Mouse (Mus musculus) spleen, adult 2 months (tissue): ENCODE data around the gene Gpx5. TPM values are rescaled to one million over a fixed set of nuclear protein-coding genes. Genes with fewer than 3 reads are reported as not detected.

Source experiments
- DNase-seq, 2 experiments: peaks; one replicate each; pipeline versions ENCODE4 v3.0.0 to v3.0.0-alpha.2; 2012 to 2021; ENCODE audit warnings: low spot score in 2 of 2, low read depth in 1 of 2
- H3K27ac ChIP-seq: fragments of 200-500 bp; 2 replicates; pipeline ENCODE4 v1.5.1; 2012; ENCODE audit warnings: low read length, inconsistent platforms; ENCODE audit not compliant: insufficient read depth
- H3K27me3 ChIP-seq: fragments of 200-500 bp; 2 replicates; pipeline ENCODE4 v1.6.1; 2012; ENCODE audit warnings: mild to moderate bottlenecking, moderate library complexity, low read length, inconsistent platforms; ENCODE audit not compliant: control insufficient read depth, insufficient read depth
- H3K36me3 ChIP-seq: fragments of 200-500 bp; 2 replicates; pipeline ENCODE4 v1.6.1; 2012; ENCODE audit warnings: mild to moderate bottlenecking, low read length, inconsistent platforms; ENCODE audit not compliant: control insufficient read depth, insufficient read depth
- H3K4me1 ChIP-seq: fragments of 200-500 bp; 2 replicates; pipeline ENCODE4 v1.6.1; 2011; ENCODE audit warnings: inconsistent platforms; ENCODE audit not compliant: control insufficient read depth, insufficient read depth, insufficient read length
- H3K4me3 ChIP-seq: fragments of 200-500 bp; 2 replicates; pipeline ENCODE4 v1.5.1; 2011; ENCODE audit warnings: mild to moderate bottlenecking, inconsistent platforms; ENCODE audit not compliant: insufficient read depth, insufficient read length; ENCODE audit errors: extremely low read depth
- CTCF ChIP-seq: fragments of 200-500 bp; IDR thresholded peaks from 2 replicates; pipeline ENCODE4 v1.5.1; 2011; ENCODE audit warnings: mild to moderate bottlenecking, inconsistent platforms; ENCODE audit not compliant: insufficient read depth, insufficient read length, insufficient replicate concordance; ENCODE audit errors: extremely low read depth
- POLR2A ChIP-seq: fragments of 200-500 bp; IDR thresholded peaks from 2 replicates; pipeline ENCODE4 v1.6.1; 2011; ENCODE audit warnings: low read depth, low read length, inconsistent platforms
- WGBS: fragments of 180-500 bp; shearing (Covaris S2); methylation state at CpG from one replicate; pipeline ENCODE4 v1.1.7; 2018; 5-methylcytosine and 5-hydroxymethylcytosine counted together
- polyA plus RNA-seq: library from polyadenylated mRNA; depleted of rRNA; stranded (reverse); fragments of >200 nt; gene quantifications from 2 replicates; pipeline ENCODE4 v1.2.3, GENCODE M21; 2012

The Gpx5 gene
- polyA plus RNA-seq, 1 experiment: not detected

- no peak overlapping the region for H3K27ac ChIP-seq
- H3K27me3 ChIP-seq: no peaks in the 10 kb centered on the region
- H3K4me1 ChIP-seq: no peaks in the 10 kb centered on the region
- H3K36me3 ChIP-seq: no peaks in the 10 kb centered on the region
- 62% methylated on average over 3 of the region's 3 CpGs for WGBS
- TF ChIP-seq CTCF (no peak), POLR2A (no peak)
- DNase-seq: no peak
- no peak overlapping the region for H3K4me3 ChIP-seq
These were observed 6.0 kb upstream of the Gpx5 start for GRCm38 (mm10) chr13:21298557-21298956.

- TF ChIP-seq CTCF: no peak
- no peak for TF ChIP-seq POLR2A
- Histone ChIP-seq H3K4me1 (peaks cover 6% of the 10 kb centered on the region; the same call in 1 of the 2 replicates), H3K4me3 (peak overlapping the region; percentile 34), H3K27me3 (peaks cover 10% of the 10 kb centered on the region), H3K36me3 (no peaks in the 10 kb centered on the region), H3K27ac (no peak overlapping the region)
- 1% methylated on average over 13 of the region's 13 CpGs for WGBS
- DNase-seq: peak; percentile 22 to 50
These were observed 13.0 kb downstream of the Gpx5 start for GRCm38 (mm10) chr13:21279559-21279958.

GRCm38 (mm10) chr13:21279076-21279475 lies 13.5 kb downstream of the Gpx5 start:
- Histone ChIP-seq H3K4me1 (peaks cover 6% of the 10 kb centered on the region; the same call in 1 of the 2 replicates), H3K36me3 (no peaks in the 10 kb centered on the region), H3K27me3 (peaks cover 10% of the 10 kb centered on the region), H3K4me3 (peak overlapping the region; percentile 34), H3K27ac (no peak overlapping the region)
- TF ChIP-seq CTCF: no peak
- no peak for TF ChIP-seq POLR2A
- 3% methylated on average over 8 of the region's 8 CpGs for WGBS
- no peak for DNase-seq

GRCm38 (mm10) chr13:21276551-21276950 lies 16.0 kb downstream of the Gpx5 start:
- TF ChIP-seq CTCF (no peak), POLR2A (no peak)
- H3K4me1 ChIP-seq: peaks cover 6% of the 10 kb centered on the region; the same call in 1 of the 2 replicates
- DNase-seq: no peak
- no peak overlapping the region for H3K27ac ChIP-seq
- under 1% methylated on average over 9 of the region's 9 CpGs for WGBS
- no peaks in the 10 kb centered on the region for H3K36me3 ChIP-seq
- peaks cover 10% of the 10 kb centered on the region for H3K27me3 ChIP-seq
- H3K4me3 ChIP-seq: peak overlapping the region; percentile 52; the same call in 1 of the 2 replicates

GRCm38 (mm10) chr13:21275815-21276550 lies 16.5 kb downstream of the Gpx5 start:
- no peak for DNase-seq
- no peaks in the 10 kb centered on the region for H3K36me3 ChIP-seq
- peak overlapping the region; percentile 52 for H3K4me3 ChIP-seq
- no peak overlapping the region for H3K27ac ChIP-seq
- peaks cover 10% of the 10 kb centered on the region for H3K27me3 ChIP-seq
- WGBS: under 1% methylated on average over 25 of the region's 25 CpGs
- H3K4me1 ChIP-seq: peaks cover 6% of the 10 kb centered on the region; the same call in 1 of the 2 replicates
- TF ChIP-seq CTCF (no peak), POLR2A (no peak)

GRCm38 (mm10) chr13:21275021-21275814 lies 17.3 kb downstream of the Gpx5 start:
- TF ChIP-seq CTCF (no peak), POLR2A (no peak)
- H3K4me1 ChIP-seq: peaks cover 6% of the 10 kb centered on the region; the same call in 1 of the 2 replicates
- no peak overlapping the region for H3K27ac ChIP-seq
- no peak for DNase-seq
- WGBS: 2% methylated on average over 29 of the region's 29 CpGs
- peaks cover 10% of the 10 kb centered on the region for H3K27me3 ChIP-seq
- peak overlapping the region; percentile 4; the same call in 1 of the 2 replicates for H3K4me3 ChIP-seq
- no peaks in the 10 kb centered on the region for H3K36me3 ChIP-seq
